Mouse (Mus musculus) bone marrow, adult 2 months (tissue): ENCODE measurements around the gene Cdkl5.

Experiments
- CTCF ChIP-seq: fragments of 200-500 bp; IDR thresholded peaks from 2 replicates; pipeline ENCODE4 v1.5.1; 2011; ENCODE audit warnings: low read length, control low read depth; ENCODE audit not compliant: control insufficient read depth, insufficient read depth
- POLR2A ChIP-seq: fragments of 200-500 bp; IDR thresholded peaks from 2 replicates; pipeline ENCODE4 v1.6.1; 2011; ENCODE audit warnings: low read depth, mild to moderate bottlenecking, control low read depth, low read length, borderline replicate concordance; ENCODE audit not compliant: control insufficient read depth

GRCm38 (mm10) chrX:160794920-160795319, 199.6 kb downstream of the Cdkl5 start:
- no peak for TF ChIP-seq CTCF
- TF ChIP-seq POLR2A: no peak
